Mouse (Mus musculus): Measurements from ENCODE around the gene Adgrl1.

GRCm38 (mm10) chr8:83976101-83976630 lies 76.3 kb downstream of the Adgrl1 start:
- TF ChIP-seq CTCF (IDR thresholded peaks at IDR 0.05; ENCODE audit: insufficient read depth, low read depth, low read length) (no peak), POLR2A (IDR thresholded peaks at IDR 0.05; ENCODE audit: insufficient read depth, low read depth, low read length) (no peak)
